Mouse (Mus musculus): ENCODE results near the gene Adgrg1.
"Not testable (repeated sequence)": the region's sequence is repeated elsewhere in the genome, so short reads cannot be mapped to it uniquely, and the experiment has no call there.

Gene Adgrg1

GRCm38 (mm10) chr8:95025421-95025820, 50.9 kb downstream of the Adgrg1 start:
- intact Hi-C loops (cut with DNase I) = no loop called here

- intact Hi-C loops (cut with DNase I) = not testable (repeated sequence)
Observed at GRCm38 (mm10) chr8:95028391-95028790, 53.8 kb downstream of the Adgrg1 start.

DNA sequence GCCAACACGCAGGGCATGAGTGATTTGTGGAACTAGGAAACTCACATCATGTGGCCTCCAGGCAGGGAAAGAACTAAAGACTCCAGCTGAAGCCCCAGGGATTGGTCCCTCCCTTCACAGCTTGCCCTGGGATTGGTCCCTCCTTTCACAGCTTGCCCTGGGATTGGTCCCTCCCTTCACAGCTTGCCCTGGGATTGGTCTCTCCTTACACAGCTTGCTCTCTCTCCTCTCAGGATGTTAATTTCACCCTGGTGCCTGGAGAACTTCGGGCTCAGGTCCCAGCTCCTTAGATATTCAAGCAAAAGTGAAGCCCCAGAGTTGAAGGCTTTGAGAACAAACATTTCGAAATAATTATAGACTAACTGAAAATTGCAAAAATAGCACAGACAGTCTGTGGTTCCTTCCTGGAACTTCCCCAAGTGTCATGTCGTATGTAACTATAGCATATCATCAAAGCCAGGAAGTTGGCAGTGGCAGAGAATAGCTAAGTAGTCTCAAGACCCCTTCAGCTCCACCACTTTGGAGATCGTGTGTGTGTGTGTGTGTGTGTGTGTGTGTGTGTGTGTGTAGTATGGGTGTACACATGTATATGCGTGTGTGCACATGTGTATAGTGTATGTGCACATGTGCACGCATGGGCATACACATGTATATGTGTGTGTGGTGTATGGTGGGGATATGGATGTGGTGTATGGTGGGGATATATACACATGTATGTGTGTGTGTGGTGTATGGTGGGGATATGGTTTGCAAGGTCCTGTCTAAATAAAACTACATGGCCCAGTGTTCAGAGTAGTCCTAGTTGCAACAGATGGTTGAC, 62.8 kb downstream of the Adgrg1 start:
- intact Hi-C loops (cut with DNase I) = no loop called here

GRCm38 (mm10) chr8:95041883-95042784, 67.6 kb downstream of the Adgrg1 start:
- intact Hi-C loops (cut with DNase I) = no loop called here

DNA sequence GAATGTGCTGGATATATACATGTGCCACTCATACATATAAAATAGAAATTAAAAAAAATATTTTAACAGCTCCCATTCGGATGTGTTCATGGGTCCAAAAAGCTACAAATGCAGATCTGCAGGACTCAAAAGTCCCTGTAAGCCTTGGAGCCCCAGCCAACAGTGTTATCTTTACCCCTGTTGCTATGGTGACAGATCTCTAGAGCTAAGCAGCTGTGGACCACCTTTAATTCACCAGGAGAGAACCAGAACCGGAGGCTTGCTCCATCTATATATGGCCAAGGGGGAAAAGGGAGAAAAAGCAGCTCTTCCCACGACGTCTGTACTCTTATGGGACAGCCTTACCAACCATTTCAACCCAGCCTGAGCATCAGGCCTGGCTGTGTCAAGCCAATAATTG, 70.3 kb downstream of the Adgrg1 start:
- intact Hi-C loops (cut with DNase I) = no loop called here

DNA sequence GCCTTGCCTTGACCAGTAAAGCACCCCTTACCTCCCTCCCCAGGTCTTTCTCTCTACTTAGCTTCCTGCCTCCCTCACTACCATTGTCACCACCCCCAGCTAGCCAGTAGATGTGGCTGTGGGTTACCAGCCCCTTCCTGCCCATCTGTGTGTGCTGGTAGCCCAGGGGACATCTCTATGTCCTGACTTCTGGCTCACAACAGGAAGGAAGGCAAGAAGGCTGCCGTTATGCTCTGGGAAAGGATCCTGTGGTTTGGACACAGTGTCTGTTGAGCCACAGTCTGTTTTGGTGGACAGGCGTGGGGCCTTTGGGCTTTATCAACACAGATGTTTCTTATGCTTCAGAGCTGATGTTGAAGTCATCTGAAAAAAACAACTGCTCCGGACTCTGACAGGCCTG, 72.4 kb downstream of the Adgrg1 start:
- intact Hi-C loops (cut with DNase I) = no loop called here

DNA sequence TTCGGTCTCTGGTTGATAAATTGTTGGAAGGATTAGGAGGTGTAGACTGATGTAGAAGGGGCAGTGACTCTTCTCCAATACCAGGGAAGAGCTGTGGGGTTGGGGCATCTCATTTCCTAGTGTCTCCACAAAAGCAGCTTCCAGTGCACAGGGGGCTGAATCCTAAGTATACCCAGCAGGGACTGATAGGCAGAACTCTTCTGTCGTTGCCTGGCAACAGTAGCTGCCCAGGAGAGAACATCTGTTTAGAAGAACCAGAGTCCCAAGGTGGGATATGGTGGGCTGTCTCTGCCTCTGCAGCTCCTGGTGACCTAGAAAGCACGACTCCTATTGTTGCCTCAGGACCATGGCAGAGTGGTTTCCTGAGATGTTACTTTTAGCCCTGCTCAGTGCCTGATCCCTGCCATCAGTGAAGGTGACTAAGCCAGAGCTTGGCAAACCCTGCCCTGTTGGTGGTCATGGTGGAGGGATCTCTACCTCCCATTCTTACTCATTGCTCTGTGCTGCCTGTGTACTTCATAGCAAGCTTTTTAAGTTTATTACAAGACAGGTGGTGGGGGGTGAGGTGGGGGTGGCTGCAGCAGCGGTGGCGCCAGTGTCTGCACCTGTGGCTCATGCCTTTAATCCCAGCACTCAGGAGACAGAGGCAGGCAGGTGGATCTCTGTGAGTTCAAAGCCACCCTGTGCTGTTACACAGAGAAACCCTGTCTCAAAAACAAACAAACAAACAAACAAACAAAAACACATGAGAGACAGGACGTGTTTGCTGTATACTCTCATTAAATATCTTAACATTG, 73.5 kb downstream of the Adgrg1 start:
- intact Hi-C loops (cut with DNase I) = no loop called here

- intact Hi-C loops (cut with DNase I) = no loop called here
Observed at GRCm38 (mm10) chr8:95049636-95050035, 75.1 kb downstream of the Adgrg1 start.

GRCm38 (mm10) chr8:95054438-95054837, 79.9 kb downstream of the Adgrg1 start:
- intact Hi-C loops (cut with DNase I) = no loop called here

- intact Hi-C loops (cut with DNase I) = no loop called here
Observed at GRCm38 (mm10) chr8:95054927-95055510, 80.5 kb downstream of the Adgrg1 start, which contains the start of gene Drc7. TSS of gene Drc7 (plus strand) at chr8:95055103.

- intact Hi-C loops (cut with DNase I) = no loop called here
Observed at GRCm38 (mm10) chr8:95056414-95056813, 81.9 kb downstream of the Adgrg1 start.

- intact Hi-C loops (cut with DNase I) = no loop called here
Observed at GRCm38 (mm10) chr8:95058661-95059060, 84.1 kb downstream of the Adgrg1 start.

- intact Hi-C loops (cut with DNase I) = no loop called here
Observed at GRCm38 (mm10) chr8:95059812-95060533, 85.4 kb downstream of the Adgrg1 start.

Measured in adrenal gland (tissue).